Mouse (Mus musculus) lung, adult 2 months (tissue): ENCODE measurements at regions not wholly inside any gene's neighbourhood (a gene's known extent, or its start where the extent isn't known, plus 50 kb on each side); places are given as distances from the start of the nearest gene placed in this dataset.

Source experiments
- CTCF ChIP-seq: fragments of 200-500 bp; IDR thresholded peaks from 2 replicates; pipeline ENCODE4 v1.5.1; 2011; ENCODE audit warnings: mild to moderate bottlenecking, low read length, control low read depth; ENCODE audit not compliant: insufficient read depth
- POLR2A ChIP-seq: fragments of 200-500 bp; IDR thresholded peaks from 2 replicates; pipeline ENCODE4 v1.6.1; 2011; ENCODE audit warnings: low read depth, mild to moderate bottlenecking, control low read depth, low read length, borderline replicate concordance; ENCODE audit errors: extremely low read depth

DNA sequence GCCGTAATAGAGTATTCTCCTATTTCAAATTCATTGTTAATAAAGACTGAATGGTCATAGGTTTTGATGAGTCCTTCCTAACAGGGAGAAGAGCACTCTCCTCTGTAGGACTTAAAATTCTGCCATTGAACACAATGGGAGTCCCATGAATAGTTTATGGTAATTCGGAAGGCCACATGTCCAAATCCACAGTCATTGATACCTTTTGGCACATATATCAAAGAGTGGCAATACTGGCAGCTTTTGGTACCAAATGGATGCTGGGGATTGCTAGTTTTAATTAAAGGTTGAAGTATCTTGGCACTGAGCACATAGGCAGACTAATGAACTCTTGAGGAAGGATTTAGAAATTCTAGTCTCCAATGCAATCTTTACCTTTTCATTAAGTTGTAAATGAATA, 298.5 kb upstream of the Cadm2 start:
- TF ChIP-seq CTCF: no peak
- TF ChIP-seq POLR2A: no peak
